Mouse (Mus musculus) midbrain, embryonic 12.5 days (tissue): ENCODE measurements around the gene St3gal5. TPM values are rescaled to one million over a fixed set of nuclear protein-coding genes. Genes with fewer than 3 reads are reported as not detected.

ENCODE experiments used
- ATAC-seq: fragments of 200-750 bp; cut with Nextera tagmentation; 2 replicates; pipeline ENCODE4 v1.8.0; 2017; ENCODE audit warnings: low read depth, moderate TSS enrichment, moderate library complexity; ENCODE audit not compliant: low FRiP score
- H3K27ac ChIP-seq: fragments of 300-500 bp; sonication (generic); replicated peaks from 2 replicates; pipeline ENCODE4 v1.5.1; 2016; ENCODE audit warnings: mild to moderate bottlenecking
- H3K27me3 ChIP-seq: fragments of 300-500 bp; sonication (generic); 2 replicates; pipeline ENCODE4 v1.6.1; 2016; ENCODE audit warnings: mild to moderate bottlenecking
- H3K36me3 ChIP-seq: fragments of 300-500 bp; sonication (generic); 2 replicates; pipeline ENCODE4 v1.6.1; 2016
- H3K4me1 ChIP-seq: fragments of 300-500 bp; sonication (generic); 2 replicates; pipeline ENCODE4 v1.6.1; 2016
- H3K4me2 ChIP-seq: fragments of 300-500 bp; sonication (generic); replicated peaks from 2 replicates; pipeline ENCODE4 v1.6.1; 2016; ENCODE audit warnings: mild to moderate bottlenecking, moderate library complexity
- H3K4me3 ChIP-seq: fragments of 300-500 bp; sonication (generic); 2 replicates; pipeline ENCODE4 v1.5.1; 2016; ENCODE audit warnings: mild to moderate bottlenecking
- H3K9ac ChIP-seq: fragments of 300-500 bp; sonication (generic); replicated peaks from 2 replicates; pipeline ENCODE4 v1.6.1; 2016; ENCODE audit warnings: mild to moderate bottlenecking, moderate library complexity
- H3K9me3 ChIP-seq: fragments of 300-500 bp; sonication (generic); 2 replicates; pipeline ENCODE4 v1.6.1; 2016; ENCODE audit warnings: mild to moderate bottlenecking
- WGBS: fragments of 180-500 bp; shearing (Covaris S2); methylation state at CpG from one replicate; pipeline ENCODE4 v1.1.7; 2016; 5-methylcytosine and 5-hydroxymethylcytosine counted together
- polyA plus RNA-seq: library from polyadenylated mRNA; unstranded; fragments of >200 nt; fragmentation: Nextera tagmentation; extraction: Ambion mirVana; gene quantifications from 2 replicates; pipeline ENCODE4 v1.2.1, GENCODE M21; 2016

Gene St3gal5
- polyA plus RNA-seq, 1 experiment from 2014 or later = 41.5 TPM

- H3K36me3 ChIP-seq = peaks cover 22% of the 10 kb centered on the region; the same call in 1 of the 2 replicates
- no peak overlapping the region for H3K4me3 ChIP-seq
- no peaks in the 10 kb centered on the region for H3K9me3 ChIP-seq
- H3K9ac ChIP-seq = no peak overlapping the region
- no peak overlapping the region for H3K4me2 ChIP-seq
- no peaks in the 10 kb centered on the region for H3K27me3 ChIP-seq
- ATAC-seq = no peak
- 89% methylated on average over 8 of the region's 8 CpGs for WGBS
- H3K4me1 ChIP-seq = no peaks in the 10 kb centered on the region
- H3K27ac ChIP-seq = no peak overlapping the region
Observed at GRCm38 (mm10) chr6:72155649-72156048, 58.3 kb downstream of the St3gal5 start.

DNA sequence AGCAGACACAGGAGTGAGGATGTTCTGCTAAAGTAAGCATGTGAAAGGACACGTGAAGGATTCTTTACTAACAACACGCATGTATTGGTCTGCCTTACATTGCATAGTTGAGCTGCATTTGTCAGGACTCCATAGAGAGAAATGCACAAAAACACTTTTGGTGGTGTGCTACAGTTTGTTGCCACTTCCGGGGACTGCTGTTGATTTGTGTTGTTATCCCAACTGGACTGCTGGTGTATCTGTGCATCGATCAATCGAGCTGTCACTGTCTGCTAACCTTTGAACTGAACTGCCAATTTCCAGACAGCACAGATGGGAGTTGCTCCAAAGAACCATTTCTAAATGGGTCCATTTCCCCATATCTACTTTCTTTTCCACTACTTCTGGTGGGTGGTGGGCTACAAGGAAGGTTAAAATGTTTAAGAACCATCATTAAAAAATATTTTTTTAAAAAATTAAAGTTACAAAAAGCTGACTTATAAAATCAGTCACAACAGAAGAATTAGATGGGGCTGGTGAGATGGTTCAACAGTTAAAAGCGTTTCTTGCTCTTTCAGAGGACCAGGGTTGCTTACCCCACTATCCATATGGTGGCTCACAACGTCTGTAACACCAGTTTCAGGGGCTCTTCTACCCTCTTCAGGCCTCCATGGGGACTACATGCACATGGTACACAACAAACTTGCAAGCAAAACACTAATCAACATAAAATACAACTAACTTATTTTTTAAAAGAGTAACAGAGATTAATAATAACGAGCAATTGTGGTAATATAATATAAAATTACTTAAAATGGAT is 61.8 kb downstream of the St3gal5 start:
- no peak overlapping the region for H3K9ac ChIP-seq
- no peak overlapping the region for H3K4me2 ChIP-seq
- no peaks in the 10 kb centered on the region for H3K9me3 ChIP-seq
- no peaks in the 10 kb centered on the region for H3K4me1 ChIP-seq
- H3K27ac ChIP-seq = no peak overlapping the region
- 87% methylated on average over 8 of the region's 8 CpGs for WGBS
- H3K27me3 ChIP-seq = no peaks in the 10 kb centered on the region
- no peak for ATAC-seq
- H3K4me3 ChIP-seq = no peak overlapping the region
- H3K36me3 ChIP-seq = peaks cover 14% of the 10 kb centered on the region; the same call in 1 of the 2 replicates

GRCm38 (mm10) chr6:72159861-72160395 is 62.5 kb downstream of the St3gal5 start:
- Histone ChIP-seq H3K27me3 (no peaks in the 10 kb centered on the region), H3K27ac (no peak overlapping the region), H3K9me3 (no peaks in the 10 kb centered on the region), H3K4me1 (no peaks in the 10 kb centered on the region; the same call in 1 of the 2 replicates), H3K9ac (no peak overlapping the region), H3K4me2 (no peak overlapping the region), H3K36me3 (peaks cover 9% of the 10 kb centered on the region; the same call in 1 of the 2 replicates), H3K4me3 (no peak overlapping the region)
- 89% methylated on average over 10 of the region's 10 CpGs for WGBS
- ATAC-seq = no peak

DNA sequence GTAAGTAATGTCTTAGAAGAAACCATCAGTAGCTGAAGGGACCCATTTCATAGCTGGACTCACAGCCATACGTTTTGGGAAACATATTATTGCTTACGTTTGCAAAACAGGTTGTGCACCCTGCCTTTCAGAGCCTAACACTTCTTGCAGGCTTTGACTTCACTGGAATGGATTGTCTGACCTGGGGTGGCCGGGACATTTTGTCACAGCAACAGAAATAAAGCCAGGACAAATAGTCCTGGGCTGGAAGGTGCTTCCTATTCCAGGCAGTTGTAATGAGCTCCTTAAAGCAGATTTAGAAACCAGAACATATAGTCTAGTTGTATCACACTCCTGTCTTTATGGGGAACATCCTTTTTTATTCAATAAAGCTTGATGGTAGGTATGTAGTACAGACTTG is 63.6 kb downstream of the St3gal5 start:
- Histone ChIP-seq H3K9me3 (no peaks in the 10 kb centered on the region), H3K27me3 (no peaks in the 10 kb centered on the region), H3K4me1 (no peaks in the 10 kb centered on the region; the same call in 1 of the 2 replicates), H3K27ac (no peak overlapping the region), H3K4me3 (no peak overlapping the region), H3K36me3 (0 out of 2 replicates have a peak, but pooled peaks cover under 1% of the 10 kb centered on the region), H3K4me2 (no peak overlapping the region), H3K9ac (no peak overlapping the region)
- WGBS = 86% methylated on average over 3 of the region's 3 CpGs
- ATAC-seq = no peak

DNA sequence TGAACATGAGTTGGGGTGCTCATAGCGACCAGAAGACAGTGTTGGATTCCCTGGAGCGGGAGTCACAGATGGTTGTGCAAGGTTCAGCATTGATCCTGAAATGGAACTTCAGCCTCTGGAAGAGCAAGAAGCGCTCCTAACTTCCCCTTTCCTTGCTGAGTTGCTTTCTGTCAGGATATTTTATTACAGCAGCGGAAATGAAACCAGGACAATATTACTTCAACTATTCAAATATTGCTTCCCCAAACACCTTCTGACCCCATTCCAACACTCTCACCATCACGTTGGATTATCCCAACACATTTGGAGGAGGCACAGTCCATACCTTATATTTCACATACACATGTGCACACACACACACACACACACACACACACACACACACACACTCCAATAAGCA is 64.4 kb downstream of the St3gal5 start:
- H3K4me3 ChIP-seq = no peak overlapping the region
- H3K27ac ChIP-seq = no peak overlapping the region
- no peak overlapping the region for H3K4me2 ChIP-seq
- no peak for ATAC-seq
- no peaks in the 10 kb centered on the region for H3K9me3 ChIP-seq
- no peak overlapping the region for H3K9ac ChIP-seq
- no peaks in the 10 kb centered on the region for H3K36me3 ChIP-seq
- WGBS = 94% methylated on average over 5 of the region's 5 CpGs
- no peaks in the 10 kb centered on the region for H3K27me3 ChIP-seq
- no peaks in the 10 kb centered on the region; the same call in 1 of the 2 replicates for H3K4me1 ChIP-seq

DNA sequence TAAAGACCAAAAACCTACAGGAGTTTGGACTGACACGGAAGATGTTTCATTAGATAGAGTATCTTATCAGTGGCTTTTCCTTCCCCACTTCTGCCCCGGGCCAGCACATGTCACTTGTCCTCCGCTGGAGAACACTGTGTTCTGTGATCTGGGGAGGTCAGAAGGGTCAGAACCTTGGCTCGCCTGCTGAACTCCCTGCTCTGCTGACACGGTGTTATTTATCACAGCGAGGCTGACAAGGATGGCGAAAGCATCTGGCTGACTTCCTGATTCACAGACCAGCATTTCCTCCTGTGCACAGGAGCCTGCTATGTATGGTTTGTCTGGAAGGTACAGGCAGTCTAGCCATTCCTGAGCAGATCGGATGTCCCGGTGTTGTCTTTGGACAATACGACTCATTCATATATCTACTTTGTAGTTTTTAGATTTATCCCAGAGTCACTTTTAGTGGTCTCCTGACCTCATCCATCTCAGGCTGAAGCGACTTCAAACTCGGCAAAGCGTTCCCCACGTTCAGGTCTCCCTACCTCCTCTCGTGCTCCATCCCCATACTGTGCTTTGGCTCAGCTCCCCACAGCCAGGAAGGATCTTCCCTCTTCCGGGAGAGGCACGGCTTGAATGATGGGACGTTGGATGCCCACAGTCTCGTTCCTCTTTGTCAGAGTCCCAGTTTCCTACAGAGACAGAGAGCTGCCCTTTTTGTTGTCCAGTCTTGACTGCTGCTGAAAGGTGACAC is 64.9 kb downstream of the St3gal5 start:
- WGBS = 68% methylated on average over 19 of the region's 19 CpGs
- Histone ChIP-seq H3K36me3 (no peaks in the 10 kb centered on the region), H3K27ac (no peak overlapping the region), H3K27me3 (no peaks in the 10 kb centered on the region), H3K4me3 (no peak overlapping the region), H3K4me1 (no peaks in the 10 kb centered on the region; the same call in 1 of the 2 replicates), H3K4me2 (no peak overlapping the region), H3K9me3 (no peaks in the 10 kb centered on the region), H3K9ac (no peak overlapping the region)
- no peak for ATAC-seq

- Histone ChIP-seq H3K9ac (no peak overlapping the region), H3K27ac (no peak overlapping the region), H3K4me3 (no peak overlapping the region), H3K9me3 (no peaks in the 10 kb centered on the region), H3K36me3 (no peaks in the 10 kb centered on the region), H3K4me2 (no peak overlapping the region), H3K4me1 (no peaks in the 10 kb centered on the region; the same call in 1 of the 2 replicates), H3K27me3 (no peaks in the 10 kb centered on the region)
- ATAC-seq = peak; percentile 80
- WGBS = 25% methylated on average over 20 of the region's 20 CpGs
Observed at GRCm38 (mm10) chr6:72164321-72165275, 67.2 kb downstream of the St3gal5 start.

GRCm38 (mm10) chr6:72165907-72166306 is 68.5 kb downstream of the St3gal5 start:
- Histone ChIP-seq H3K4me2 (no peak overlapping the region), H3K4me3 (no peak overlapping the region), H3K9ac (no peak overlapping the region), H3K9me3 (no peaks in the 10 kb centered on the region), H3K36me3 (no peaks in the 10 kb centered on the region), H3K27ac (no peak overlapping the region), H3K4me1 (no peaks in the 10 kb centered on the region; the same call in 1 of the 2 replicates), H3K27me3 (no peaks in the 10 kb centered on the region)
- ATAC-seq = no peak
- 32% methylated on average over 2 of the region's 2 CpGs for WGBS

- WGBS = 87% methylated on average over 3 of the region's 3 CpGs
- H3K4me2 ChIP-seq = no peak overlapping the region
- H3K9me3 ChIP-seq = no peaks in the 10 kb centered on the region
Observed at GRCm38 (mm10) chr6:72171391-72171790, 74.0 kb downstream of the St3gal5 start.

DNA sequence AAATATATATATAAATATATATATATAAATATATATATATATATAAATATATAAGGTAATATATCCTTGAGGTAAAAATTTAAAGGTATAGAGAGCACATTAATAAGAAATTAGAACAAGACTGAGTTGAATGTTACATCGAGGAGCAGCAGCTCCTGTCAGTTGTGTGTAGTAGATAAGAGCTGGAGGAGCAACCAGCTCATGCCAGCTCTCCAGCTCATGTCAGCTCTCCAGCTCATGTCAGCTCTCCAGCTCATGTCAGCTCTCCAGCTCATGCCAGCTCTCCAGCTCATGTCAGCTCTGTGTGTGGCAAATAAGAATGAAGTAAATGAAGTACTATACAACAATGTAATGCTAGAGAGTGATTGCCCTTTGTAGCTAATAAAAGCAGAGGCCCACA is 76.0 kb downstream of the St3gal5 start:
- H3K27me3 ChIP-seq = no peaks in the 10 kb centered on the region
- H3K9me3 ChIP-seq = no peaks in the 10 kb centered on the region
- peaks cover 6% of the 10 kb centered on the region; the same call in 1 of the 2 replicates for H3K4me1 ChIP-seq
- 89% methylated on average over 1 of the region's 1 CpGs for WGBS
- no peak overlapping the region for H3K9ac ChIP-seq
- no peak overlapping the region for H3K27ac ChIP-seq
- ATAC-seq = no peak
- H3K36me3 ChIP-seq = no peaks in the 10 kb centered on the region
- H3K4me3 ChIP-seq = no peak overlapping the region
- no peak overlapping the region for H3K4me2 ChIP-seq

More at GRCm38 (mm10) chr6:72171391-72171790, 74.0 kb downstream of the St3gal5 start:
- no peaks in the 10 kb centered on the region for H3K27me3 ChIP-seq
- H3K36me3 ChIP-seq = no peaks in the 10 kb centered on the region
- H3K9ac ChIP-seq = no peak overlapping the region
- no peak for ATAC-seq
- no peak overlapping the region for H3K27ac ChIP-seq
- no peak overlapping the region for H3K4me3 ChIP-seq
- peaks cover 6% of the 10 kb centered on the region; the same call in 1 of the 2 replicates for H3K4me1 ChIP-seq

GRCm38 (mm10) chr6:72175419-72175818 is 78.0 kb downstream of the St3gal5 start:
- no peaks in the 10 kb centered on the region for H3K27me3 ChIP-seq
- H3K9me3 ChIP-seq = no peaks in the 10 kb centered on the region
- no peak overlapping the region for H3K4me3 ChIP-seq
- H3K9ac ChIP-seq = no peak overlapping the region
- ATAC-seq = peak; percentile 19; the same call in 1 of the 2 replicates
- H3K36me3 ChIP-seq = no peaks in the 10 kb centered on the region
- 0 out of 2 replicates have a peak overlapping the region, but pooled peaks have one; percentile 20 for H3K27ac ChIP-seq
- WGBS = 34% methylated on average over 3 of the region's 3 CpGs
- H3K4me2 ChIP-seq = 0 out of 2 replicates have a peak overlapping the region, but pooled peaks have one; percentile 9
- peaks cover 6% of the 10 kb centered on the region; the same call in 1 of the 2 replicates for H3K4me1 ChIP-seq
